9 mouse cellular contexts compared by ENCODE assay signal in genomic region chr2:57316055-57316454, GRCm38 (mm10).
DNase-seq lines count a peak whose midpoint lies in the region; ATAC-seq and TF ChIP-seq lines count a peak whose summit lies in the region.
"Had no signal": no experiment of that assay in that cellular context is flagged by ENCODE, and none has a peak within 500 bp of the region (broad histone marks: within the 10 kb centered on the region; RNA-seq: fewer than 3 reads in every experiment).

No protein-coding gene starts in this region.

- H3K4me3 ChIP-seq in heart, postnatal 0 days (ENCODE audit: low read depth, low read length) = no peak overlapping the region
- no peak overlapping the region for H3K4me3 ChIP-seq in heart, embryonic 10.5 days
- no peak overlapping the region for H3K4me3 ChIP-seq in embryonic facial prominence, embryonic 10.5 days
- H3K4me3 ChIP-seq in lung, embryonic 14.5 days (ENCODE audit: low read depth, low read length) = no peak overlapping the region
- H3K4me3 ChIP-seq in forebrain, embryonic 12.5 days (replicated peaks) = no peak overlapping the region
- H3K4me3 ChIP-seq: neural tube, embryonic 13.5 days had no signal

- H3K4me2 ChIP-seq in heart, postnatal 0 days (ENCODE audit: low read depth, low read length) = no peak overlapping the region
- no peak overlapping the region for H3K4me2 ChIP-seq in lung, embryonic 14.5 days
- H3K4me2 ChIP-seq in forebrain, embryonic 12.5 days = no peak overlapping the region
- H3K4me2 ChIP-seq: neural tube, embryonic 13.5 days had no signal

- H3K4me1 ChIP-seq in heart, postnatal 0 days (ENCODE audit: control insufficient read depth, insufficient read depth) = no peaks in the 10 kb centered on the region
- H3K4me1 ChIP-seq in heart, embryonic 10.5 days = no peaks in the 10 kb centered on the region
- H3K4me1 ChIP-seq in embryonic facial prominence, embryonic 10.5 days = no peaks in the 10 kb centered on the region
- no peaks in the 10 kb centered on the region for H3K4me1 ChIP-seq in lung, embryonic 14.5 days (ENCODE audit: insufficient read depth)
- H3K4me1 ChIP-seq in forebrain, embryonic 12.5 days = no peaks in the 10 kb centered on the region
- H3K4me1 ChIP-seq: neural tube, embryonic 13.5 days had no signal

- no peak for TF ChIP-seq EP300 in heart, postnatal 0 days (IDR thresholded peaks at IDR 0.05; ENCODE audit: low read depth)

- peak; percentile 10 for DNase-seq in heart, postnatal 0 days (ENCODE audit: low spot score)
- DNase-seq in heart, embryonic 10.5 days (ENCODE audit: low spot score) = no peak
- DNase-seq in B cell, adult 2 months = peak; percentile 55 to 66
- DNase-seq in ZHBTc4 (ENCODE audit: low read depth, low spot score) = peak; percentile 47
- DNase-seq in embryonic facial prominence, embryonic 10.5 days (ENCODE audit: low spot score) = peak; percentile 30
- peak; percentile 67 for DNase-seq in lung, embryonic 14.5 days
- peak; percentile 71 for DNase-seq in thymus, postnatal 4 days

- no peaks in the 10 kb centered on the region for H3K27me3 ChIP-seq in heart, postnatal 0 days (ENCODE audit: control insufficient read depth, insufficient read depth, low read length)
- H3K27me3 ChIP-seq in heart, embryonic 10.5 days (ENCODE audit: insufficient read depth, poor library complexity, severe bottlenecking) = no peaks in the 10 kb centered on the region
- H3K27me3 ChIP-seq in embryonic facial prominence, embryonic 10.5 days (replicated peaks; ENCODE audit: low read depth, poor library complexity, severe bottlenecking) = no peaks in the 10 kb centered on the region
- H3K27me3 ChIP-seq in lung, embryonic 14.5 days (ENCODE audit: insufficient read depth, low read length) = no peaks in the 10 kb centered on the region
- no peaks in the 10 kb centered on the region for H3K27me3 ChIP-seq in forebrain, embryonic 12.5 days
- H3K27me3 ChIP-seq: neural tube, embryonic 13.5 days had no signal

- no peak overlapping the region for H3K9ac ChIP-seq in heart, postnatal 0 days (replicated peaks; ENCODE audit: low read depth, low read length)
- H3K9ac ChIP-seq in lung, embryonic 14.5 days = no peak overlapping the region
- no peak overlapping the region for H3K9ac ChIP-seq in forebrain, embryonic 12.5 days
- H3K9ac ChIP-seq: neural tube, embryonic 13.5 days had no signal

- no peaks in the 10 kb centered on the region for H3K36me3 ChIP-seq in heart, postnatal 0 days (replicated peaks; ENCODE audit: control insufficient read depth, insufficient read depth, low read length)
- no peaks in the 10 kb centered on the region for H3K36me3 ChIP-seq in heart, embryonic 10.5 days
- H3K36me3 ChIP-seq in embryonic facial prominence, embryonic 10.5 days (replicated peaks) = no peaks in the 10 kb centered on the region
- no peaks in the 10 kb centered on the region for H3K36me3 ChIP-seq in lung, embryonic 14.5 days (ENCODE audit: insufficient read depth)
- no peaks in the 10 kb centered on the region for H3K36me3 ChIP-seq in forebrain, embryonic 12.5 days (replicated peaks)
- H3K36me3 ChIP-seq: neural tube, embryonic 13.5 days had no signal

- H3K9me3 ChIP-seq in heart, postnatal 0 days (replicated peaks; ENCODE audit: control insufficient read depth, low read length) = no peaks in the 10 kb centered on the region
- H3K9me3 ChIP-seq in heart, embryonic 10.5 days = no peaks in the 10 kb centered on the region
- no peaks in the 10 kb centered on the region for H3K9me3 ChIP-seq in embryonic facial prominence, embryonic 10.5 days
- no peaks in the 10 kb centered on the region for H3K9me3 ChIP-seq in lung, embryonic 14.5 days (ENCODE audit: low read depth, low read length)
- no peaks in the 10 kb centered on the region for H3K9me3 ChIP-seq in forebrain, embryonic 12.5 days
- H3K9me3 ChIP-seq: neural tube, embryonic 13.5 days had no signal

- ATAC-seq in heart, postnatal 0 days (ENCODE audit: insufficient read depth, low read depth) = no peak
- ATAC-seq in lung, embryonic 14.5 days (ENCODE audit: insufficient read depth) = no peak
- ATAC-seq in forebrain, embryonic 12.5 days (ENCODE audit: low FRiP score) = no peak

- 44% methylated on average over 2 of the region's 2 CpGs for WGBS in heart, postnatal 0 days
- 59% methylated on average over 2 of the region's 2 CpGs for WGBS in heart, embryonic 10.5 days
- WGBS in embryonic facial prominence, embryonic 10.5 days = 53% methylated on average over 2 of the region's 2 CpGs
- 47% methylated on average over 2 of the region's 2 CpGs for WGBS in lung, embryonic 14.5 days
- 74% methylated on average over 2 of the region's 2 CpGs for WGBS in forebrain, embryonic 12.5 days

- H3K27ac ChIP-seq in heart, postnatal 0 days (ENCODE audit: low read depth) = no peak overlapping the region
- H3K27ac ChIP-seq in heart, embryonic 10.5 days = no peak overlapping the region
- no peak overlapping the region for H3K27ac ChIP-seq in embryonic facial prominence, embryonic 10.5 days (replicated peaks)
- no peak overlapping the region for H3K27ac ChIP-seq in lung, embryonic 14.5 days (ENCODE audit: low read depth)
- no peak overlapping the region for H3K27ac ChIP-seq in forebrain, embryonic 12.5 days
- H3K27ac ChIP-seq: neural tube, embryonic 13.5 days had no signal

- peak; percentile 65 for TF ChIP-seq CTCF in heart, postnatal 0 days (IDR thresholded peaks at IDR 0.05; ENCODE audit: low read depth)
- TF ChIP-seq CTCF in lung, embryonic 14.5 days (IDR thresholded peaks at IDR 0.05; ENCODE audit: low read depth) = peak; percentile 70
